Mouse (Mus musculus) hindbrain, embryonic 12.5 days (tissue): ENCODE results near the gene Nptn. TPM values are rescaled to one million over a fixed set of nuclear protein-coding genes. Genes with fewer than 3 reads are reported as not detected.

Source experiments
- ATAC-seq: fragments of 200-750 bp; cut with Nextera tagmentation; 2 replicates; pipeline ENCODE4 v1.8.0; 2017; ENCODE audit warnings: moderate TSS enrichment; ENCODE audit not compliant: low FRiP score
- H3K27ac ChIP-seq: fragments of 300-500 bp; sonication (generic); 2 replicates; pipeline ENCODE4 v1.5.1; 2016; ENCODE audit warnings: mild to moderate bottlenecking
- H3K27me3 ChIP-seq: fragments of 300-500 bp; sonication (generic); 2 replicates; pipeline ENCODE4 v1.6.1; 2016; ENCODE audit warnings: mild to moderate bottlenecking
- H3K36me3 ChIP-seq: fragments of 300-500 bp; sonication (generic); 2 replicates; pipeline ENCODE4 v1.6.1; 2016; ENCODE audit warnings: mild to moderate bottlenecking
- H3K4me1 ChIP-seq: fragments of 300-500 bp; sonication (generic); 2 replicates; pipeline ENCODE4 v1.6.1; 2016
- H3K4me2 ChIP-seq: fragments of 300-500 bp; sonication (generic); replicated peaks from 2 replicates; pipeline ENCODE4 v1.6.1; 2016; ENCODE audit warnings: mild to moderate bottlenecking
- H3K4me3 ChIP-seq: fragments of 300-500 bp; sonication (generic); 2 replicates; pipeline ENCODE4 v1.5.1; 2016; ENCODE audit warnings: mild to moderate bottlenecking
- H3K9ac ChIP-seq: fragments of 300-500 bp; sonication (generic); 2 replicates; pipeline ENCODE4 v1.6.1; 2016; ENCODE audit warnings: mild to moderate bottlenecking, moderate library complexity
- H3K9me3 ChIP-seq: fragments of 300-500 bp; sonication (generic); replicated peaks from 2 replicates; pipeline ENCODE4 v1.6.1; 2016; ENCODE audit warnings: mild to moderate bottlenecking
- WGBS: fragments of 180-500 bp; shearing (Covaris S2); methylation state at CpG from one replicate; pipeline ENCODE4 v1.1.7; 2016; 5-methylcytosine and 5-hydroxymethylcytosine counted together
- polyA plus RNA-seq: library from polyadenylated mRNA; unstranded; fragments of >200 nt; fragmentation: Nextera tagmentation; extraction: Ambion mirVana; gene quantifications from 2 replicates; pipeline ENCODE4 v1.2.1, GENCODE M21; 2016

The Nptn gene
- polyA plus RNA-seq, 1 experiment from 2014 or later: 92.1 TPM

DNA sequence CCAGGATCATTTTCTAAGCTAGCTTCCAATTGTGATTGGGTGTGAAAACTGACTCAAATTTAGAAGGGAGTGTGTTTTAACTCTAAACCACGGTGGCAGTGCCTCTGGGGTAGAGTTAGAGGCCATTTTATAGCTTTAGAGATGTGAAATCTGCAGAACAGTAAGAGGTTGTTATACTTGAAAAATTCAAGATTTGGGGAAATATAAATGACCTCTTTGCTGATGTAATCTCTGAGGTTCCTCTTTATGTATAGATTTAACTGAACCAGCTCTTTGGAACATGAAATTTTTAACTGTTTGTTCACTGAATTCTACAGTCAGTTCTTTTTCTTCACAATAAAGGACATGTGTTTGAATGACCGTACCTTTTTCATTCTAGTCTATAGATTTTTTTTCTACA lies 48.4 kb downstream of the Nptn start:
- H3K4me3 ChIP-seq: no peak overlapping the region
- WGBS: 84% methylated on average over 2 of the region's 2 CpGs
- no peak overlapping the region for H3K4me2 ChIP-seq
- no peaks in the 10 kb centered on the region for H3K9me3 ChIP-seq
- no peak overlapping the region for H3K9ac ChIP-seq
- H3K27ac ChIP-seq: no peak overlapping the region
- ATAC-seq: no peak
- no peaks in the 10 kb centered on the region for H3K4me1 ChIP-seq
- no peaks in the 10 kb centered on the region for H3K27me3 ChIP-seq
- H3K36me3 ChIP-seq: peaks cover 14% of the 10 kb centered on the region; the same call in 1 of the 2 replicates

DNA sequence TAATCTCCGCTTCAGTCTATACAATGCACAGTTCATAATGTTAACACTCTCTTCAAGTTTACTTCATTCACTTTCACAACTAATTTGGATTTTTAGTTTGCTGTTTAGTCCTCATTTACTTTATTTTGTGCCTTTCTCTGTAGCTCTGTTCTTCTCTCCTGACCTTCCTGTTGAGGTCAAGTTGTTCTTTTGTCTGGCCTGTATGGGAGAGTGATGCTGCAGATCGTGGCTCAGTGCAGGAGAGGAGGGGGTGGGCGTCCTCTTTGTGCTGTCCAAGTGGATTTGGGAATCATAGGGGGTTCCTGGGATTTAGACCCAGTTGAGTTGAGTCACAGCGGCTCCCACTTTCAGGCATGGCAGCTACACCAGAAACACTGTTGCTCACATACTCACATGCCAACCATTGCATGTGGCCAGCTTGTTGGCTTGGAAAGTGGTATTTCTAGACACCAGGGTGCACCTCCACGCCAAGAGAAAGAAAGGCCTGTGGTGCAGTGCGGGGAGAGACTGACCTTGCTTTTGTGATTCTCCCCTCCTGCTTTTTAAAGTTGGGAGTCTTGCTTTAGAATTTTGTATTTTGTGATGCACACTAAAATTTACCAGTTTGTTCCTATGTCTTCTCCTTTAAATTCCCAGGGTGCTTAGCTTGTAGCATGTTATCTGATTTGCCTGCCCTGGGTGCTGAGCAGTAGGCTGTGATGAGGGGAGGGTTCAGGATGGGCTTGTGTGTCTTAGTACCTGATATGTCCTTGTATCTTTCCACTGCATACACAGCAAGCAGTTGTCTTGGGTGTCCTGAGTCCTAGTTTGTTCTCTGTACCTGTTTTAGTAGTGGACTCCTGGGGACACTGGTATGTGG lies 66.6 kb downstream of the Nptn start:
- Histone ChIP-seq H3K27me3 (no peaks in the 10 kb centered on the region), H3K36me3 (peaks cover 12% of the 10 kb centered on the region), H3K4me2 (no peak overlapping the region), H3K9ac (no peak overlapping the region), H3K4me1 (no peaks in the 10 kb centered on the region), H3K9me3 (no peaks in the 10 kb centered on the region), H3K27ac (no peak overlapping the region), H3K4me3 (no peak overlapping the region)
- no peak for ATAC-seq
- 59% methylated on average over 6 of the region's 6 CpGs for WGBS

DNA sequence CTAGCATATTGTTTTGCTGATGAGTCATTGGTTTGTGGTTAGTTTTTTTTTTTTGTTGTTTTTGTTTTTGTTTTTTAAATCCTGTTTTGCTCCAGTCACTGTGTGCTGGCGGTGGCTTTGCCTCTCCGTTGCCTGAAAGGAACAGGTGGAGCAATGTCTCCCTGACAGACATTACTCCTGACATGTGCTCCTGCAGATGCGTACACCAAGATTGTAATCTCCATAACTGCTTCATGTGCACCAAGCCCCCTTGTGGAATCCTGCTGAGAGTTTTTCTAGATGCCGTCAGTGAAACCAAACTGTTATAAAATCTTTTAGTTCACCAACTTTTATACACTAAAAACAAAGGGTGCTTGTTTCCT lies 67.2 kb downstream of the Nptn start:
- no peak for ATAC-seq
- Histone ChIP-seq H3K27me3 (no peaks in the 10 kb centered on the region), H3K4me3 (no peak overlapping the region), H3K27ac (no peak overlapping the region), H3K4me1 (no peaks in the 10 kb centered on the region), H3K9me3 (no peaks in the 10 kb centered on the region), H3K9ac (no peak overlapping the region), H3K4me2 (no peak overlapping the region), H3K36me3 (0 out of 2 replicates have a peak, but pooled peaks cover 6% of the 10 kb centered on the region)
- WGBS: 76% methylated on average over 4 of the region's 4 CpGs

DNA sequence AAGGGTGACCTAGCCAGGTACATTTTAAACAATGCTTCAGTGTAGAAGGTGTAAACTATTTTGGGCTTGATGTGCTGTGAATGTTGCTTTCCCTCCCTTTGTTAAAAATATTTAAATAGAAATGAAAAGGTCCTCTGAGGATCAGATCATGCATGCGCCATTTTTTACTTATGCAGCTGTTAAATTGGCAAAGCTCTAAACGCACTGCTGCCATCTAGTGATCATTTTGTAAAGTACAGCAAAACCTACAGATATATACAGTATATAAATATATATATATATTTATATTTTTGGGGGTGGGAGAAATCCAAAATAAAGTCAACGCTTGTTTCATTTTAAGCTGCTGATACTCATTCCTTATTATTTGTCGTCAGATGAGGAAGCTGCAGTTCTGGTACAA lies 70.0 kb downstream of the Nptn start:
- 67% methylated on average over 4 of the region's 4 CpGs for WGBS
- H3K4me3 ChIP-seq: no peak overlapping the region
- ATAC-seq: no peak

DNA sequence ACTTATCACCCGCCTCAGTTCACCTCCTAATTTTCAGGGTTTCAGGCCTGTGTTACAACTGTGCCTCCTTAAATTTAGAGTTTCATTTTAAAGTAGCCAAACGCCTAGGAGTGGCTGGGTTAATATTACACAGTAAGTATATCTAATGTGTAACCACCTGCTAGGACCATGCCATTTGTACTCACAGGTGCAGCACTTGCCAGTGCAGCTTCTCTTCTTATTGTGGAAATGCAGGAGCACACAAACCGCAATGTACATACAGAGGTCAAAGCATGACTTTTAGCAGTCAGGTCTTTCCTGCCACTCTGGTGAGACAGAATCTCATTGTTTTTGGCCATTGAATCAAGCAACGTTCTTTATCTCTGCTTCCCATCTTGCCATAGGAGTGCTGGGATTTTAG lies 72.5 kb downstream of the Nptn start:
- Histone ChIP-seq H3K4me1 (no peaks in the 10 kb centered on the region), H3K4me2 (no peak overlapping the region), H3K27me3 (no peaks in the 10 kb centered on the region), H3K9me3 (no peaks in the 10 kb centered on the region), H3K4me3 (no peak overlapping the region), H3K27ac (no peak overlapping the region), H3K9ac (no peak overlapping the region), H3K36me3 (peaks cover 17% of the 10 kb centered on the region)
- 81% methylated on average over 4 of the region's 4 CpGs for WGBS
- no peak for ATAC-seq

More for the DNA sequence above, 70.0 kb downstream of the Nptn start:
- Histone ChIP-seq H3K36me3 (0 out of 2 replicates have a peak, but pooled peaks cover 2% of the 10 kb centered on the region), H3K4me1 (no peaks in the 10 kb centered on the region), H3K27me3 (no peaks in the 10 kb centered on the region), H3K4me2 (no peak overlapping the region), H3K9me3 (no peaks in the 10 kb centered on the region), H3K9ac (no peak overlapping the region), H3K27ac (no peak overlapping the region)

DNA sequence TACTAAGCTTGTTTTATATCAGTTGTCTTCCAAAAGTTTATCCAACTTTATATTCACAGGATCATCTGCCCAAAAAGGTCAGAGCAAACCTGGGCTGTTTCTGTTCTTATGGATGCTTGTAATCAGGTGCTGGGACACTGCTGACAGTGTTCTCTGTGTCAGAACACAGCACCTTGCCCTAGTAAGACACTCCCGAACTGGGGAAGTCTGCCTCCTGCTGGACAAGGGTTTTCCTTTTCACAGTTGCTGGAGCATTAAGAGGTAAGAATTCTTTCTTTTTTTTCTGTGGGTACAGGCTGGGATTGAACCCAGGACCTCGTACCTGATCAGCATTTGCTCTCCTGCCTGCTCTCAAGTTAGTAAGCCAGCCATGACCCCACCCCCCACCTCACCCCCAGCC lies 74.4 kb downstream of the Nptn start:
- Histone ChIP-seq H3K9ac (no peak overlapping the region), H3K36me3 (peaks cover 17% of the 10 kb centered on the region), H3K4me1 (no peaks in the 10 kb centered on the region), H3K4me3 (no peak overlapping the region), H3K4me2 (no peak overlapping the region), H3K9me3 (no peaks in the 10 kb centered on the region), H3K27ac (no peak overlapping the region), H3K27me3 (no peaks in the 10 kb centered on the region)
- ATAC-seq: no peak
- 61% methylated on average over 2 of the region's 2 CpGs for WGBS

DNA sequence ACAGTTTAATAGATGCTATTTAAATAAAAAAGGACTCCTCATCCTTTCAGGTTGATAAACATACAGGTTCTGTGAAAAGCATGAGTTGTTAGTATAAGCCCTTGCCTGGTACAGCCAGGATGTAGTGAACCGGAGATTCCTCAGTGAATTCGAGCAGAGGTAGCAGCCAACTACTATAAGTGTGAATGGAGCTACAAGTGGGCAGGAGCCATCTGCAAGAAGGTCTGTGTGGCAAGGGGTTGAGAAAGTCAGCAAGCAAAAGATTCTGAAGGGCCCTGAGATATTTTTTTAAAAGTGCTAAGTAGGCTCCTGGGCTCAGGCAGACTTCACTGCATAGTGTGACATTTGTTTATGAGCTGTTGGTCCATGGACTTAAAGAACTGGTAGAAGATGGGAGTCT lies 74.8 kb downstream of the Nptn start:
- 94% methylated on average over 2 of the region's 2 CpGs for WGBS

DNA sequence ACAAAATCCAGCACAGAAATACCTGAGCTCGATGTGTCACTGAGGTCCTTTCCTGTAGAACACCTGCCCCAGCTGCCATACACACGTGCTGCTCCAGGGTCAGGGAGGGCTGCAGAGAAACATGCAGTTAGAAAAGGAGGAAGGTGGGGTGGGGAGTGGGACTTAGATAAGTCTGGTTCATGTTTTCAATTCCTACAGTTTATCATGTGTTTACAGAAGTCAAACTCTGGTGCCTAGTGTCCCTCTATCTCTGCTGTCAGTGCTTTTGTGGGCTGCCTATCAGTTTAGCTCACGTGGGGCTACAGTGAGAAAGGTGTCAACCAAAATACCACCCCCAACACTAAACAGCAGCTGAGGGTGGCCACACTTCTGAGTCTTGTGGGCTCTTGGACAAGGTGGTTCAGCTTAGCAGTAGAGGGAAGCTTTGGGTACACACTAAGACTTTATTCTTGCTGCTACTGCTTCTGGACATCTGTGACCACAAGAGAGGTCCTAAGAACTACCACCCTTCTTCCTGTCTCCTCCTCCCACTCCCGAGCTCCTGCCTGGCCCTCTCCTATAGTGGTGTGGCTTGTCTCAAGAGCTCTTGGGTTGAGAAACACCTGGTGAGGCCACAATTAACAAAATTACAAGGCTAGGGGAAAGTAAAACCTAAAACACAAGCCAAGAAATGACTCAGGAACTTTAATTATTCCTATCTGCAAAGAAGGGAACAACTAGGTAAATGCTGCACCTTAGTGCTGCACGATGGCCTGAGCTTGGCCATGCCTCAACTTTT lies 75.9 kb downstream of the Nptn start:
- 95% methylated on average over 5 of the region's 5 CpGs for WGBS

More for the DNA sequence above, 74.8 kb downstream of the Nptn start:
- Histone ChIP-seq H3K27me3 (no peaks in the 10 kb centered on the region), H3K4me2 (no peak overlapping the region), H3K9me3 (no peaks in the 10 kb centered on the region), H3K36me3 (peaks cover 17% of the 10 kb centered on the region), H3K4me1 (no peaks in the 10 kb centered on the region), H3K27ac (no peak overlapping the region), H3K4me3 (no peak overlapping the region), H3K9ac (no peak overlapping the region)
- no peak for ATAC-seq

DNA sequence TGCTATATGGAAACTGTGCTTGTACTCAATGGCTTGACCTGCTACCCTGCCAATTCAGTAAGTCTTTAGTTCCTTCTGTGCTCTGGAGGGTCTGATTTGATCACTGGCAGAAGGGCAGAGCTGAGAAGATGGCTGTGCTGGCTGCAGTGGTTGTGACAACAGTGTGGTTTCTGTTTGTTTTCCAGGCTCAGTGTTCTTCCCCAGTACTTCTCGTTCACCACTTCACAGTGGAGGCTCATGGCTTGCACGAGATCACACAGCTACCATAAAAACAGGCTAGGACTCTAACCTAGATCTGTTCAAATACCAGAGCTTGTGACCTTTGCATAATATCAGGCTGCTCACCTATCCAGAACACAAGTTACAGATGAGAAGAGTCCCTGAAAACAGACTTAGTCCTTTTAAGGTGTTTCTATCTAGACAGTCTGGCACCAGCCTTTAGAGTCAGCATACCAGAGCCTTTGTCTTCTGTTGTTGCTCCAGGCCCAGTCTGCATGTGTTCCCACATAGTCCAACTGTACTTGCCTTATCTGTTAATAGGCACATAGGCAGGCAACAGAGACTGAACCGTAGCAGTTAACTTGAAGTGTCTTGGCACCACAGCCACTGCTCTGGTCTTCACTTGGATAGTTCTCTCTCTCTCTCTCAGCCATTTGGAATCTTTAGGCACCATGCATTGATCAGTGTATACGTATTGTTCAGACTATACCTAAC lies 76.7 kb downstream of the Nptn start:
- no peak overlapping the region for H3K27ac ChIP-seq
- H3K9me3 ChIP-seq: no peaks in the 10 kb centered on the region
- no peak overlapping the region for H3K9ac ChIP-seq
- no peaks in the 10 kb centered on the region for H3K27me3 ChIP-seq
- no peak for ATAC-seq
- H3K36me3 ChIP-seq: peaks cover 20% of the 10 kb centered on the region
- 94% methylated on average over 4 of the region's 4 CpGs for WGBS
- no peak overlapping the region for H3K4me3 ChIP-seq
- no peaks in the 10 kb centered on the region for H3K4me1 ChIP-seq
- H3K4me2 ChIP-seq: no peak overlapping the region

More for the DNA sequence above, 75.9 kb downstream of the Nptn start:
- no peak overlapping the region for H3K4me2 ChIP-seq
- peaks cover 20% of the 10 kb centered on the region for H3K36me3 ChIP-seq
- H3K4me1 ChIP-seq: no peaks in the 10 kb centered on the region
- H3K9ac ChIP-seq: no peak overlapping the region
- H3K9me3 ChIP-seq: no peaks in the 10 kb centered on the region
- ATAC-seq: no peak
- H3K27me3 ChIP-seq: no peaks in the 10 kb centered on the region
- H3K27ac ChIP-seq: no peak overlapping the region
- no peak overlapping the region for H3K4me3 ChIP-seq

DNA sequence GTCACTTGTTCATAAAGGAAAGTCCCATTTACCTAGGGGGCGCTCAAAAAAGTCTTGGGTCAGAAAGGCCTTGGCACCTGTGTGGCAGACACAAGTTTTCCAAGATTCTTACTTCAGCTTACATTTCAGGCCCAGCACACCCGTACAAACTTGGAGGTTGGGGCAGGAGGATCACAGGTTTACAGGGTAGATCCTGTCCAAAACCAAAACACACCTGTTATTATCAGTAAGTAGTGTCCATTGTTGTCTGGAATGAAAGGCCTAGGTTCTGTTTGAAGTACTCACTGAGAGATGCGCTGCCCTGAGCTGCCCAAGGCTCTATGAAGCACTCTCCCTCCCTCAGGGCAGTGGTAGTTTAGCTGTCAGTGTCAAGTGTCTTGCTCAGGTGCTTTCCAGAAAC lies 77.3 kb downstream of the Nptn start:
- no peak overlapping the region for H3K4me2 ChIP-seq
- ATAC-seq: no peak
- no peak overlapping the region for H3K27ac ChIP-seq
- H3K4me3 ChIP-seq: no peak overlapping the region
- peaks cover 23% of the 10 kb centered on the region for H3K36me3 ChIP-seq
- H3K27me3 ChIP-seq: no peaks in the 10 kb centered on the region
- H3K9ac ChIP-seq: no peak overlapping the region
- no peaks in the 10 kb centered on the region for H3K4me1 ChIP-seq
- 85% methylated on average over 3 of the region's 3 CpGs for whole genome bisulfite sequencing
- H3K9me3 ChIP-seq: no peaks in the 10 kb centered on the region

DNA sequence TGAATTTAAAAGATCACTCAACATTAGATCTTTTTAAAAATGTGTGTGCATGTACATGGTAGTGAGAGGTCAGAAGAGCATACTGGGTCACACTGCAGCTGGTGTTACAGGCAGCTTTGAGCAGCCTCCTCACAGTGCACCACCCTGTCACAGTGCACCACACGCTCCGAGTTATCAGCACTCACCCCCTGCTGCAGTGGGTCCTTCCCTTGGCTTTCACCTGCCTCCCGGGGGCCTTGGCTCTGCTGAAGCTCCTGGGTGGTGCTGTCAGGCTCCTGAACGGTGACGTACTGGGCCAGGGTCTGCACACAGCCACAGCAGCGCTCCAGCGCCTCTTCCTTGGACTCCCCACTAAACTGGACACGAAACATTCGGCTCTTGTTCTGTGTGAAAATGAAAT lies 77.9 kb downstream of the Nptn start:
- Histone ChIP-seq H3K4me3 (no peak overlapping the region), H3K4me1 (no peaks in the 10 kb centered on the region), H3K9ac (no peak overlapping the region), H3K36me3 (peaks cover 25% of the 10 kb centered on the region), H3K4me2 (no peak overlapping the region), H3K27me3 (no peaks in the 10 kb centered on the region), H3K9me3 (no peaks in the 10 kb centered on the region), H3K27ac (0 out of 2 replicates have a peak overlapping the region, but pooled peaks have one; percentile 4)
- WGBS: 90% methylated on average over 9 of the region's 9 CpGs
- ATAC-seq: no peak

DNA sequence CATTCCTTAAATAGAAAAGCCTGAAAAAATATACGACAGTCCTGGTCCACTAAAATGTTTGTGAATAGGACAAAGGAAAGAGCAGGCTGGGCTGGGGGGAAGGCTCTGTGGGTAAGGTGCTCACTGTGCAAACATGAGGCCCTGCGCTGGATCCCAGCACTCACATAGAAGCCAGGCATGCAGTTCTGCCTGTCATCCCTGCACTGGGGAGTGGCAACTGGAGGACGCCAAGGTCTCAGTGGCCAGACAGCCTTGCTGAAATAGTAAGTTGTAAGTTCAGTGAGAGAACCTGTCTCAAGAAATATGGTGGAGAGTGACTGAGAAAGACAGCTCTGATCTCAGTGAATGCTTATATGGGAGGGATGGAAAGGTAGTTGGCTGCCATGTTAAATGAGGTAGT lies 78.6 kb downstream of the Nptn start:
- no peaks in the 10 kb centered on the region for H3K27me3 ChIP-seq
- no peak overlapping the region for H3K4me3 ChIP-seq
- no peak overlapping the region for H3K27ac ChIP-seq
- no peak overlapping the region for H3K4me2 ChIP-seq
- 91% methylated on average over 3 of the region's 3 CpGs for WGBS
- no peak for ATAC-seq
- no peak overlapping the region for H3K9ac ChIP-seq
- H3K4me1 ChIP-seq: no peaks in the 10 kb centered on the region
- peaks cover 29% of the 10 kb centered on the region for H3K36me3 ChIP-seq
- H3K9me3 ChIP-seq: no peaks in the 10 kb centered on the region
